Mouse (Mus musculus) ES-E14 (cell line): ENCODE results near the gene Fam213a. TPM values are rescaled to one million over a fixed set of nuclear protein-coding genes. Genes with fewer than 3 reads are reported as not detected.

Source experiments
- DNase-seq: peaks from one replicate; pipeline ENCODE4 v3.0.0-alpha.2; 2013; ENCODE audit warnings: low read depth, low spot score
- H3K27ac ChIP-seq: 2 replicates; pipeline ENCODE4 v1.5.1; 2012; ENCODE audit warnings: low read depth, mild to moderate bottlenecking, low read length, moderate library complexity, mixed read lengths; ENCODE audit not compliant: poor library complexity, insufficient read depth, severe bottlenecking
- H3K36me3 ChIP-seq: 2 replicates; pipeline ENCODE4 v1.6.1; 2012; ENCODE audit warnings: mild to moderate bottlenecking, low read length, moderate library complexity, mixed read lengths; ENCODE audit not compliant: control insufficient read depth, poor library complexity, insufficient read depth, severe bottlenecking
- H3K4me1 ChIP-seq, 2 experiments: fragments of 150-350 bp in 1 of 2; sonication (generic) in 1 of 2; 2 replicates each; pipeline ENCODE4 v1.6.1; 2012; ENCODE audit warnings: low read length in 2 of 2, mild to moderate bottlenecking in 1 of 2, mixed read lengths in 1 of 2; ENCODE audit not compliant: control insufficient read depth in 2 of 2, insufficient read depth in 2 of 2, poor library complexity in 1 of 2
- H3K4me3 ChIP-seq, 2 experiments: fragments of 150-350 bp in 1 of 2; sonication (generic) in 1 of 2; 2 replicates each; pipeline ENCODE4 v1.5.1; 2012; ENCODE audit warnings: low read length in 2 of 2, low read depth in 1 of 2, mild to moderate bottlenecking in 1 of 2, mixed read lengths in 1 of 2; ENCODE audit not compliant: insufficient read depth in 1 of 2, poor library complexity in 1 of 2, severe bottlenecking in 1 of 2
- H3K9ac ChIP-seq: 2 replicates; pipeline ENCODE4 v1.6.1; 2012; ENCODE audit warnings: low read depth, mild to moderate bottlenecking, low read length, mixed read lengths; ENCODE audit not compliant: poor library complexity, insufficient read depth, severe bottlenecking
- H3K9me3 ChIP-seq: fragments of 150-350 bp; sonication (generic); 2 replicates; pipeline ENCODE4 v1.6.1; 2012; ENCODE audit warnings: low read depth, mild to moderate bottlenecking, low read length; ENCODE audit not compliant: control insufficient read depth, insufficient read depth
- CHD2 ChIP-seq: IDR thresholded peaks from 2 replicates; pipeline ENCODE4 v1.6.1; 2014; ENCODE audit warnings: mild to moderate bottlenecking, low read depth, low read length, inconsistent platforms
- HCFC1 ChIP-seq: IDR thresholded peaks from 2 replicates; pipeline ENCODE4 v1.6.1; 2012; ENCODE audit warnings: low read length, inconsistent platforms, borderline replicate concordance; ENCODE audit not compliant: insufficient read depth
- MAFK ChIP-seq: IDR thresholded peaks from 2 replicates; pipeline ENCODE4 v1.6.1; 2014; ENCODE audit warnings: mild to moderate bottlenecking, low read depth, low read length, inconsistent platforms; ENCODE audit not compliant: insufficient read depth
- ZC3H11A ChIP-seq: IDR thresholded peaks from 2 replicates; pipeline ENCODE4 v1.6.1; 2012; ENCODE audit warnings: low read depth, mild to moderate bottlenecking, inconsistent platforms, low read length, borderline replicate concordance
- ZNF384 ChIP-seq: IDR thresholded peaks from 2 replicates; pipeline ENCODE4 v1.6.1; 2012; ENCODE audit warnings: low read depth, low read length, inconsistent platforms
- in situ Hi-C, 2 experiments: fragments of 600-800 bp; cut with MboI; formaldehyde crosslinking; loops; one replicate each; pipeline ENCODE4 v1.15.1; 2025; ENCODE audit warnings: low sequenced_read_pairs in 2 of 2, inconsistent platforms in 1 of 2; ENCODE audit not compliant: unreplicated experiment in 2 of 2
- total RNA-seq: library from RNA; depleted of rRNA; stranded (reverse); fragments of 300-350 nt; gene quantifications from 2 replicates; pipeline ENCODE4 v1.2.3, GENCODE M21; 2012

Fam213a gene
- total RNA-seq, 1 experiment = 13.6 TPM

DNA sequence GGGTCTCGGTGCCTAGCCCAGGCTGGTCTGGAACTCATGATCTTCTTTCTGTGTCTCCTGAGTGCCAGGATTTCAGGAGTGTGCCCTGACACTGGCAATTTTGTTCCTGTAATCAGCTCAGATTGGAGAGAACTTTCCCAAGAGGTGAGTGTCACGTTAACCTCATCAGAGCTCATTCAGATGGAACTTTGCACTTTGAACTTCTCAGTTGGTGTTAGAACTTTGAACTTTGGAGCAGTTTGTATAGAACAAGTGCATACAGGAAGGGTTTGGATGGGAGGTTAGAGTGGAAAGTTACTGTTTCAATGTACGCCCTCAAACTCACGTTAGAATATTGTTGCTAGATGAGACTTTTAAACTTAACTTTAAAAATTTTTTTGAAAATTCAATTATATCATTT lies 15.7 kb upstream of the Fam213a start:
- in situ Hi-C loops = no loop called here
- no peaks in the 10 kb centered on the region for H3K36me3 ChIP-seq
- TF ChIP-seq MAFK = no peak
- TF ChIP-seq CHD2 = no peak
- TF ChIP-seq HCFC1 = no peak
- TF ChIP-seq ZNF384 = no peak
- no peak for TF ChIP-seq ZC3H11A
- no peaks in the 10 kb centered on the region for H3K4me1 ChIP-seq
- no peak overlapping the region for H3K4me3 ChIP-seq
- H3K27ac ChIP-seq = no peak overlapping the region
- H3K9me3 ChIP-seq = no peaks in the 10 kb centered on the region
- H3K9ac ChIP-seq = no peak overlapping the region
- no peak for DNase-seq

DNA sequence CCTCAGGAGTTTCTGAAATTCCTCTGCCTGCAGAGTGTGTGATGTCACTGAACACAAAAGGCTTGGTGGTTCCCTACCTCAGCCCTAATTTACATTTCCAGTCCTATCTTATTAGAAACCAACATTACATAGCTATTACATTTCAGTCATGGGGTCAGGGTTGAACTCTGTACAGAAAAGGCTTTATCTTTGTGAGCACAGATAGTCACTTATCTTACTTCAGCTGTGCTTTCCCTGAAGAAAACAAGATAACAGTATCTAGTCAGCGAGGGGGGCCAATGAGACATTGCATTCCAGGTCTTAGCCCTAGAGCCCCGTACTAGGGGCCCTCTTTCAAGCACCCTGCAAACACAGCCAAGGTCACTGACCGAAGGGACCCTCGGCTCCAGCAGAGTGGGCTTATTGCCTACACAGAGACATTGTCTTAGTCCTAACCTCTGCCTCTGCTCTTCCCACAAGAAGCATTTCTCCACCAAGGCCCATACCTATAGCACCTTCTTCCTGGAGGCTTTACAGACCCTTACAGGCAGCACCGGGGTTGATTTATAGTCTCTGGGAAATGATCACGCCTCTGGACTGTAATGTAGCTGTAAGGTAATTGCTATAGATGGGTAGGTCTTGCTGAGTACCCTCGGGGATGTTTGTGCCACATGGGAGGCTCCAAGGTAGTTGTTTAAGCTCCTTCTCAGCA lies 12.2 kb upstream of the Fam213a start:
- no peak for DNase-seq
- TF ChIP-seq MAFK = no peak
- TF ChIP-seq CHD2 = no peak
- TF ChIP-seq ZNF384 = no peak
- TF ChIP-seq ZC3H11A = no peak
- TF ChIP-seq HCFC1 = no peak
- Histone ChIP-seq H3K27ac (no peak overlapping the region), H3K9ac (no peak overlapping the region), H3K4me1 (no peaks in the 10 kb centered on the region), H3K9me3 (no peaks in the 10 kb centered on the region), H3K36me3 (no peaks in the 10 kb centered on the region), H3K4me3 (no peak overlapping the region)
- in situ Hi-C loops = no loop called here

DNA sequence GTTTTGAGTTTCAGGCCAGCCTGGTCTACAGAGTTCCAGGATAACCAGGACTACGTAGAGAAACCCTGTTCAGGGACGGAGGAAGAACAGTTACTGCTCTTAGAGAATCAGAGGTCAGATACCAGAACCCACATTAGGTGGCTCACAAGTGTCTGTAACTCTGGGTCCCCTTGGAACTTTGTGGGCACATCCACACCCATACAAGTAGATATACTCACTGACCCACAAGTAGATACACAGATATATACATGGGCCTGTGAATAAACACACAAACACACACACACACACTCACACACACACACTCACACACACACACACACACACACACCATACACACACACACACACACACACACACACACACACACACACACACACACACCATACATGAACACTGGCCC lies 11.5 kb upstream of the Fam213a start:
- Histone ChIP-seq H3K4me3 (no peak overlapping the region), H3K9ac (no peak overlapping the region), H3K4me1 (no peaks in the 10 kb centered on the region), H3K36me3 (no peaks in the 10 kb centered on the region), H3K9me3 (no peaks in the 10 kb centered on the region), H3K27ac (no peak overlapping the region)
- TF ChIP-seq HCFC1 = no peak
- TF ChIP-seq ZC3H11A = no peak
- no peak for TF ChIP-seq CHD2
- no peak for TF ChIP-seq ZNF384
- no peak for TF ChIP-seq MAFK
- in situ Hi-C loops = no loop called here
- DNase-seq = no peak

DNA sequence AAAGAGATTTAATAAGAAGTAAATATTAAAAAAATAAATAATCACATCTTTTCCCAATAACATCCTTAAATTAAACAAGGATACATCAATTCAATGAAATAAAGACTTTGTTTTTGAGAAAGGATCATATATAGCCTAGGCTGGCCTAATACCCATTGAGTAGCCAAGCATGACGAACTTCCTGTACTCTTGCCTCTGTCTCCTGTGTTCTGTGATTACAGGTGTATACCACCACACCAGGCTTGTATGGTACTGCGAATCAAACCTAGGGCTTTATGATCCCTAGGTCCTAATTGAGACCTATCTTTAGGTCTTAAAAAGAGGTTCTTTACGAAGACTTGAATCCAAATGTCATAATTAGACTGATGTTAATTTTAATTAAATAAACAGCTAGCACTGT lies 7.7 kb upstream of the Fam213a start:
- H3K4me3 ChIP-seq = no peak overlapping the region
- no peaks in the 10 kb centered on the region for H3K36me3 ChIP-seq
- H3K27ac ChIP-seq = no peak overlapping the region
- in situ Hi-C loops = no loop called here
- no peak for DNase-seq
- no peak overlapping the region for H3K9ac ChIP-seq
- H3K9me3 ChIP-seq = no peaks in the 10 kb centered on the region
- no peaks in the 10 kb centered on the region for H3K4me1 ChIP-seq
- TF ChIP-seq HCFC1 = no peak
- no peak for TF ChIP-seq ZNF384
- no peak for TF ChIP-seq MAFK
- TF ChIP-seq ZC3H11A = no peak
- no peak for TF ChIP-seq CHD2

DNA sequence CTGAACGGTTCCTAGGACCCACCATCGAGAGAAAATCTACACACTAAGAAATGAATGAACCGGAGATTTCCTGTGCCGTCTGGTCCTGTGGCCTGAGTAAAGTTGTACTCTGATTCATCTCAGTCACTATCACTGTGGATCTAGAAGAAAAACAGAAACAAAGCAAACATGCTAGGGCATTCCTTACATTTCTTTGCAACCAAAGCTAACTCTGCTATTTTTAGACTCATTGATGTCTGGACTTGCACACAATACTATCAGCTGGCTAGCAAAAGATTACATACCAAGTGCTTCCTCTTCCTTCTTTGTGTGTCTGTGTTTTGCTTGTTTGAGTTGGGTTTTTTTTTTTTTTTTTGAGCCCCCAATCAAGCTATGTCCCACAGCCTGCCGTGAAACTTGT lies 3.9 kb upstream of the Fam213a start:
- TF ChIP-seq ZNF384 = no peak
- no peaks in the 10 kb centered on the region for H3K36me3 ChIP-seq
- no peak for DNase-seq
- in situ Hi-C loops = no loop called here
- H3K9me3 ChIP-seq = no peaks in the 10 kb centered on the region
- no peak overlapping the region for H3K9ac ChIP-seq
- H3K27ac ChIP-seq = no peak overlapping the region
- no peak overlapping the region for H3K4me3 ChIP-seq
- H3K4me1 ChIP-seq = peaks cover 0 to 4% of the 10 kb centered on the region in 2 experiments; a peak in 1 of 4 replicates
